Mouse (Mus musculus) kidney, adult 2 months (tissue): ENCODE results near the gene Cracr2a.

Source experiments
- CTCF ChIP-seq: fragments of 200-500 bp; conservative IDR thresholded peaks from 2 replicates; pipeline ENCODE4 v1.5.1; 2011; ENCODE audit warnings: low read depth, mild to moderate bottlenecking, control low read depth, low read length, moderate library complexity, mixed read lengths; ENCODE audit not compliant: insufficient read depth, insufficient read length
- POLR2A ChIP-seq: fragments of 200-500 bp; IDR thresholded peaks from one replicate; pipeline ENCODE4 v1.6.1; 2011; ENCODE audit warnings: low read depth, low read length, control low read depth

DNA sequence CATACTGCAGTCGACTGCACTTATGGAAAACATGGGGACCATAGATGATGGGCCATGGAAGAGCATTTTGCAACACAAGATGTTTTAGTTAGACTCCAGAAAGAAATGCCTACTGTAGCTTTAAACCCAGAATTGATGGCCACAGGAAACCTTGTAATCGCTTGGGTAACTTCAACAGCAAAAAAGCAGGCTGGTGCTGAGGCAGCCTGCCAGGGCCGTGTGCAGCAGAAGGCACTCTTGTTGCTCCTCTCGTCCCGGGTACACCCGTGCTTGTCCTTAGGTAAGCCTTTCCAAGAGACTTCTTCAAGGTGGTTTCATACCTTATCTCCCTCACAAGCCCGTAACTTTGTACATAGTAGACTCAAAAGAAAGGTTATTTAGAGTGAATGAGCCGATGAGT, 40.0 kb upstream of the Cracr2a start:
- TF ChIP-seq CTCF (no peak), POLR2A (no peak)
